Mouse (Mus musculus): Measurements from ENCODE around the gene Ucn3. TPM values are rescaled to one million over a fixed set of nuclear protein-coding genes. Genes with fewer than 3 reads are reported as not detected.

Ucn3 gene
- total RNA-seq, 4 experiments from 2014 or later = not detected

- DNase-seq = peak; percentile 43
Measured at GRCm38 (mm10) chr13:3891479-3892087, 53.6 kb downstream of the Ucn3 start.

Small RNA genes lying within 50 kb of the gene (microRNA-seq; reads per million reads assigned to microRNA genes)
- 0 reads per million in 2 experiments for gene Gm22460

Other genes starting within 250 kb of the Ucn3 start
- under 1 TPM in 1 of 4 experiments, not detected in 3; 0.24 TPM for gene Calml3, start 141.0 kb downstream of the Ucn3 start, total RNA-seq (2022)
- not detected for gene Calm4, start 107.6 kb downstream of the Ucn3 start, total RNA-seq (2022)
- not detected for gene Calm5, start 91.2 kb downstream of the Ucn3 start, total RNA-seq (2022)
- 100 to 1,000 TPM; 146 to 278 (median 191) TPM for gene Net1, start 27.1 kb downstream of the Ucn3 start, total RNA-seq (2022)
- not detected for gene Tubal3, start 27.1 kb downstream of the Ucn3 start, total RNA-seq (2022)
- gene Akr1c14, start 103.7 kb upstream of the Ucn3 start, total RNA-seq (2022) = 1 to 10 TPM in 3 of 4 experiments, under 1 TPM in 1; 0.77 to 3.4 (median 1.8) TPM
- 1,000 to 10,000 TPM in 2 of 4 experiments, under 1 TPM in 1, not detected in 1; 0.40 to 1,052 (median 1,024) TPM for gene Akr1c18, start 205.3 kb upstream of the Ucn3 start, total RNA-seq (2022)
- gene Akr1c13, start 245.8 kb upstream of the Ucn3 start, total RNA-seq (2022) = 10 to 100 TPM in 1 of 4 experiments, 1 to 10 TPM in 3; 3.9 to 10.8 (median 9.0) TPM

All from adrenal gland, adult 8-10 months (tissue).